Mouse (Mus musculus) C2C12 (cell line): ENCODE data around the gene Bcl2l10.

ENCODE experiments used
- CEBPB ChIP-seq: IDR thresholded peaks from one replicate; pipeline ENCODE4 v1.6.1; 2011; ENCODE audit warnings: low read depth, mild to moderate bottlenecking, control low read depth, moderate library complexity
- CTCF ChIP-seq: IDR thresholded peaks from one replicate; pipeline ENCODE4 v1.5.1; 2011; ENCODE audit not compliant: control insufficient read depth, insufficient read depth, insufficient read length
- MAX ChIP-seq: IDR thresholded peaks from one replicate; pipeline ENCODE4 v1.6.1; 2011; ENCODE audit warnings: mild to moderate bottlenecking, control low read depth
- MYOD1 ChIP-seq: IDR thresholded peaks from one replicate; pipeline ENCODE4 v1.6.1; 2011; ENCODE audit warnings: low read depth; ENCODE audit not compliant: control insufficient read depth, insufficient read length
- MYOG ChIP-seq: IDR thresholded peaks from one replicate; pipeline ENCODE4 v1.6.1; 2011; ENCODE audit not compliant: control insufficient read depth, insufficient read length; ENCODE audit errors: extremely low read depth
- USF1 ChIP-seq: IDR thresholded peaks from one replicate; pipeline ENCODE4 v1.6.1; 2011; ENCODE audit warnings: low read depth, mild to moderate bottlenecking, control low read depth, moderate library complexity

DNA sequence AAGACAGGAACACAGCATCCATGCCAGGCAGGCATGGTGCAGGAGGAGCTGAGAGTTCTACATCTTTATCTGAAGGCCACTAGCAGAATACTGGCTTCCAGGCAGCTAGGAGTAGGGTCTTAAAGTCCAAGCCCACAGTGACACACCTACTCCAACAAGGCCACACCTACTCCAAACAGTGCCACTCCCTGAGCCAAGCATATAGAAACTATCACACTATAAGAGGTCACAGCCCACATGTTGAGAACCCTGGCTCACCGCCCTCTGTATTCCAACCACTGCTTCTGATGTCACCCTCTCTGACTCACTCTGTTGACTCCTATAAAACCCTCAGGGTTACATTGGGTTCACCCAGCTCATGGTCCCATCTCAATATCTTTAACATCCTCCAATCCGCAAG, 29.4 kb upstream of the Bcl2l10 start:
- TF ChIP-seq MAX, result no peak
- TF ChIP-seq USF1, result no peak
- TF ChIP-seq CTCF, result no peak
- no peak for TF ChIP-seq MYOD1
- no peak for TF ChIP-seq CEBPB
- TF ChIP-seq MYOG, result no peak
